Mouse (Mus musculus): ENCODE results near the gene Skp1a. TPM values are rescaled to one million over a fixed set of nuclear protein-coding genes. Genes with fewer than 3 reads are reported as not detected.
"Not testable (repeated sequence)": the region's sequence is repeated elsewhere in the genome, so short reads cannot be mapped to it uniquely, and the experiment has no call there.

The Skp1a gene
- 915 and 972 TPM in 2 replicates for polyA plus RNA-seq (2014; fragmentation: Nextera tagmentation; extraction: Ambion mirVana)

DNA sequence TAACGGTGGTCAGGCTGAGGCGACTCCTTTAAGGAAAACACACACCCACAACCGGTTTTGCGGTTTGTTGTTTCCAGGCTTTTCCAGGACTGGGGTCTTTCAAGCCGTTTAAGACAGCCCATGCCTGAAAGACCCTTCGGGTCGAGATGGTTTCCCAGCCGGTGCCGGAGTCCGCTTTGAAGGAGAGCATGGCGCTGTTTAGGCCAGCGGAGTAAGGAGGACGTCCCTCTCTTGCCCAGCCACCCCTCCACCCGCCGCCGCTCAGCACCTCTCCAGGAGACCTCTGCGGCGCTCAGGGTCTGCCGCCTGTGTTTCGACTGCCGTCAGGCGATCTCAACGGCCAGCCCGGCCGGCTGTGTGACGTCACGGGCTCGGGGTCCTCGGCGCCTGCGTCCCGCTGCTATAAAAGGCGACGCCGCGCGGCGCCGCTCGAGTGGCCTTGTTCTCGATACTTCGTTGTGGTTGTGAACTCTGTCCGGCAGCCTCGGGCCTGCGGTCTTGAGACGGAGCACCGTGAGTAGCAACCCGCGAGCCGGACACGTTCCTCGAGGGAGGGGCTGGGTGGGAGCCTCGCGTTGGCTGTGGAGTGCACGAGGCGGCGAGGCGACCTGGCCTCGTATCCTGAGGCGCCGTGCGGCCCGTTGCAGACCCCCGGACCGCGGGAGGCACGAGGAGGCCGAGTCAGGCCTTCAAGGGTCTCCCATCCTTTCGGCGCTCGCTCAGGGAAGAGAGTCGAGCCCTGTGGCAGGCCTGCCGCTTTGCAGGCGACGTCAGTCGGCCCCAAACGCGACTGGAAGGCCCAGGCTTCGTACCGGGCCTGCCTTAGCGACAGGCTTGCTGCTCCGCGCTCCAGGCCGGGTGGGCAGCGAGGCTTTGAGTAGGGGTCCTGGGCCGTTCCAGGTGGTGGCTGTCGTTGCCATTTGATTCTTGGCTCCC is at the start of gene Skp1a:
Gene Skp1a (plus strand): TSS at position 390 of the 936 bp plus-strand sequence.
- Histone ChIP-seq H3K4me1 (ENCODE audit: control insufficient read depth, insufficient read depth, low read length) (peaks cover 6% of the 10 kb centered on the region; the same call in 1 of the 2 replicates), H3K4me3 (ENCODE audit: low read depth, low read length) (peak within 1 kb of the TSS; percentile 99), H3K27ac (ENCODE audit: low read depth, low read length) (peak within 1 kb of the TSS; percentile 98), H3K4me2 (ENCODE audit: low read depth) (peak within 1 kb of the TSS; percentile 68), H3K9ac (ENCODE audit: low read length) (peak within 1 kb of the TSS; percentile 98), H3K36me3 (ENCODE audit: control insufficient read depth, insufficient read depth, low read length) (no peaks in the 10 kb centered on the region), H3K27me3 (ENCODE audit: control insufficient read depth, insufficient read depth, low read length) (no peaks in the 10 kb centered on the region), H3K9me3 (ENCODE audit: control insufficient read depth, low read length) (no peaks in the 10 kb centered on the region)
- peak; percentile 93 for ATAC-seq (ENCODE audit: insufficient read depth, low FRiP score, low TSS enrichment)
- WGBS: under 1% methylated on average over 80 of the region's 87 CpGs
- DNase-seq (ENCODE audit: low spot score): peak; percentile 91

DNA sequence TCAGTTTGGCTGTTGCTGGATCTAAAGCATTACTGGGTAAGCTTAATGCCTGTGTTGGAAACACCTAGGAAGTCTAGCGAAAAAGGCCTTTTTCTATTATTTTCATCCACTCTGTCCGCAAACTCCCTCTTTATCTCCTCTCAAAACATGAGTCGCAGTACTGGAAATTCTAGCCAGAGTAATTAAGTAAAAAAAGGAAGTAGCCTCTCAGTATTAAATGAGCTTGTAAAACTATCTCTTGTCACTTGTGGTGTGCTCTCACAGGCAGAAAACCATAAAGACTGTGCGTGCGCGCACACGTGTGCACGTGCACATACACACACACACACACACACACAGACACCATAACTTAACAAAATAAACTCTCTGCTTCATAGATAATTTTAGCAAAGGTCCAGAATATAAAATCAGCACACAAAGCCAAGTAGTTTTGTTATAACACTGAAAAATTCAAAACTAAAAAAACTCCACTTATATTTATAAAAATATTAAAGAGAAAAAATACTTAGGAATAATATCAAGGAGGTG is 35.2 kb upstream of the Skp1a start:
- H3K36me3 ChIP-seq (ENCODE audit: control insufficient read depth, insufficient read depth, low read length); H3K4me1 ChIP-seq (ENCODE audit: control insufficient read depth, insufficient read depth, low read length); H3K27me3 ChIP-seq (ENCODE audit: control insufficient read depth, insufficient read depth, low read length); H3K27ac ChIP-seq (ENCODE audit: low read depth, low read length); DNase-seq (ENCODE audit: low spot score); H3K9ac ChIP-seq (ENCODE audit: low read length); H3K4me2 ChIP-seq (ENCODE audit: low read depth); H3K4me3 ChIP-seq (ENCODE audit: low read depth, low read length); ATAC-seq (ENCODE audit: insufficient read depth, low FRiP score, low TSS enrichment); H3K9me3 ChIP-seq (ENCODE audit: control insufficient read depth, low read length): not testable (repeated sequence)
- 94% methylated on average over 8 of the region's 8 CpGs for WGBS

DNA sequence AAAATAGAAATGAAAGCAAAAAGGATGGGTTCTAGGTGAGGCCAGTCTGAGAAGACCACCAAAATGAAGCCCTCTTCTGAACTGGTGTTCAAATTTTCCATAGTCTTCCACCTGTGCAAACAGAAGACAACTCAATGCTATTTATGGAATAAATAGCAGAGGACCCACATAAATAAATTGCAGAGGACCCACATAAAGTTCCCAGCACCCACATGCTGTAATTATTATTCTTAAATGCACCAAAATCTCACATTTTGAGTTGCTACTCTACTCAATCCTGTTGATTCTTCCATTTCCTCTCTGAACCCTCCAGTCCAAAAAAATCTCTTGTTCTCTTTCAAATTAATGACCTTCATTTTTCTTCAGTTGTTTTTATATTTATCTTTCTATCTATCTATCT is 17.9 kb upstream of the Skp1a start, which contains the start of gene Olfr1371:
Gene Olfr1371 (minus strand): TSS at position 101 of the 400 bp plus-strand sequence.
- Histone ChIP-seq H3K9me3 (ENCODE audit: control insufficient read depth, low read length) (no peaks in the 10 kb centered on the region), H3K4me1 (ENCODE audit: control insufficient read depth, insufficient read depth, low read length) (no peaks in the 10 kb centered on the region), H3K27me3 (ENCODE audit: control insufficient read depth, insufficient read depth, low read length) (no peaks in the 10 kb centered on the region), H3K27ac (ENCODE audit: low read depth, low read length) (no peak within 1 kb of the TSS), H3K36me3 (ENCODE audit: control insufficient read depth, insufficient read depth, low read length) (no peaks in the 10 kb centered on the region), H3K4me2 (ENCODE audit: low read depth) (no peak within 1 kb of the TSS), H3K9ac (ENCODE audit: low read length) (no peak within 1 kb of the TSS), H3K4me3 (ENCODE audit: low read depth, low read length) (no peak within 1 kb of the TSS)
- no peak for DNase-seq (ENCODE audit: low spot score)
- no peak for ATAC-seq (ENCODE audit: insufficient read depth, low FRiP score, low TSS enrichment)

DNA sequence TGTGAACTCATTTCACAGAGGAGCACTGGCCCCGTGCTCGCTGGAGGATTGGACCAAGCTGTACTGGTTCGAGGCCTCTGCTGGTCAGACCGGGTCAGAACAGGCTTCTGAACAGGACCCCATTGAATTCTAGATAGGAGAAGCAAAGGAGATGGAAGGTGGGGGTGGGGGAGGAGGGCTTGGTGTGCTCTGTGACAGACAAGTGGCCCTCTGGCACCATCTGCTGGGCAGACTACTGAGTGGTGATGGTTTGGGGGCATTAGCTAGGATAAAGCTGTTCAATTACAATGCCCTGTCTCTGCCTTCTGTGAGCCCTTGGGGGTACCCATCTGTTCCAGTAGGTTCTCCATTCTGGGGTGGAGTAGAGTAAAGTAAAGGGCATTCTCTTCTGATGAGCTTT is 11.5 kb upstream of the Skp1a start:
- Histone ChIP-seq H3K36me3 (ENCODE audit: control insufficient read depth, insufficient read depth, low read length) (no peaks in the 10 kb centered on the region), H3K4me1 (ENCODE audit: control insufficient read depth, insufficient read depth, low read length) (no peaks in the 10 kb centered on the region), H3K4me3 (ENCODE audit: low read depth, low read length) (no peak overlapping the region), H3K9ac (ENCODE audit: low read length) (no peak overlapping the region), H3K4me2 (ENCODE audit: low read depth) (no peak overlapping the region), H3K9me3 (ENCODE audit: control insufficient read depth, low read length) (no peaks in the 10 kb centered on the region), H3K27ac (ENCODE audit: low read depth, low read length) (no peak overlapping the region), H3K27me3 (ENCODE audit: control insufficient read depth, insufficient read depth, low read length) (no peaks in the 10 kb centered on the region)
- DNase-seq (ENCODE audit: low spot score) (peak; percentile 81), ATAC-seq (ENCODE audit: insufficient read depth, low FRiP score, low TSS enrichment) (peak; percentile 55; the same call in 1 of the 2 replicates)
- WGBS: 7% methylated on average over 4 of the region's 4 CpGs

DNA sequence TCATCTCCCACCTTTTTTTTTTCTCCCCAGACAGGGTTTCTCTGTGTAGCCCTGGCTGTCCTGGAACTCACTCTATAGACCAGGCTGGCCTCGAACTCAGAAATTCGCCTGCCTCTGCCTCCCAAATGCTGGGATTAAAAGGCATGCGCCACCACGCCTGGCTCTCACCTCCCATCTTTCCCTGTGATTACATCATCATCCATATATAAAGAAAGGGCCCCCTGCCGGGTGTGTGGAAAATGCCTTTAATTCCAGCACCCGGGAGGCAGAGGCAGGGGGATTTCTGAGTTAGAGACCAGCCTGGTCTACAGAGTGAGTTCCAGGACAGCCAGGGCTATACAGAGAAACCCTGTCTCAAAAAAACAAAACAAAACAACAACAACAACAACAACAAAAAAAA is 9.9 kb upstream of the Skp1a start:
- DNase-seq (ENCODE audit: low spot score); H3K4me2 ChIP-seq (ENCODE audit: low read depth); H3K27ac ChIP-seq (ENCODE audit: low read depth, low read length); H3K4me3 ChIP-seq (ENCODE audit: low read depth, low read length); H3K9me3 ChIP-seq (ENCODE audit: control insufficient read depth, low read length); H3K9ac ChIP-seq (ENCODE audit: low read length); ATAC-seq (ENCODE audit: insufficient read depth, low FRiP score, low TSS enrichment); H3K27me3 ChIP-seq (ENCODE audit: control insufficient read depth, insufficient read depth, low read length); H3K36me3 ChIP-seq (ENCODE audit: control insufficient read depth, insufficient read depth, low read length); H3K4me1 ChIP-seq (ENCODE audit: control insufficient read depth, insufficient read depth, low read length): not testable (repeated sequence)
- 92% methylated on average over 6 of the region's 6 CpGs for WGBS

DNA sequence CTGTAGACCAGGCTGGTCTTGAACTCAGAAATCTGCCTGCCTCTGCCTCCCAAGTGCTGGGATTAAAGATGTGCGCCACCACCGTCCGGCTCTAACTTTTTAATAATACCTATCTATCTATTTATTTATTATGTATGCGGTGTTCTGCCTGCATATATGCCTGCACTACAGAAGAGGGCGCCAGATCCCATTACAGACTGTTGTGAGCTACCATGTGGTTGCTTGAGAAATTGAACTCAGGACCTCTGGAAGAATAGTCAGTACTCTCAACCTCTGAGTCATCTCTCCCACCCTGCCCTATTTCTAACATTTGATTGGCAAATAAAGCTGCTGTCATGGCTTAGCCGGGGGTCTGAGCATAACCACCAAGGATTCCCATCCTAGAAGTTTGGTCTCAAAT is 8.9 kb upstream of the Skp1a start:
- H3K4me2 ChIP-seq (ENCODE audit: low read depth): no peak overlapping the region
- no peak overlapping the region for H3K9ac ChIP-seq (ENCODE audit: low read length)
- 77% methylated on average over 6 of the region's 6 CpGs for WGBS
- no peaks in the 10 kb centered on the region for H3K9me3 ChIP-seq (ENCODE audit: control insufficient read depth, low read length)
- no peaks in the 10 kb centered on the region for H3K27me3 ChIP-seq (ENCODE audit: control insufficient read depth, insufficient read depth, low read length)
- no peaks in the 10 kb centered on the region for H3K4me1 ChIP-seq (ENCODE audit: control insufficient read depth, insufficient read depth, low read length)
- H3K27ac ChIP-seq (ENCODE audit: low read depth, low read length): no peak overlapping the region
- no peak for ATAC-seq (ENCODE audit: insufficient read depth, low FRiP score, low TSS enrichment)
- no peak overlapping the region for H3K4me3 ChIP-seq (ENCODE audit: low read depth, low read length)
- no peak for DNase-seq (ENCODE audit: low spot score)
- H3K36me3 ChIP-seq (ENCODE audit: control insufficient read depth, insufficient read depth, low read length): no peaks in the 10 kb centered on the region

DNA sequence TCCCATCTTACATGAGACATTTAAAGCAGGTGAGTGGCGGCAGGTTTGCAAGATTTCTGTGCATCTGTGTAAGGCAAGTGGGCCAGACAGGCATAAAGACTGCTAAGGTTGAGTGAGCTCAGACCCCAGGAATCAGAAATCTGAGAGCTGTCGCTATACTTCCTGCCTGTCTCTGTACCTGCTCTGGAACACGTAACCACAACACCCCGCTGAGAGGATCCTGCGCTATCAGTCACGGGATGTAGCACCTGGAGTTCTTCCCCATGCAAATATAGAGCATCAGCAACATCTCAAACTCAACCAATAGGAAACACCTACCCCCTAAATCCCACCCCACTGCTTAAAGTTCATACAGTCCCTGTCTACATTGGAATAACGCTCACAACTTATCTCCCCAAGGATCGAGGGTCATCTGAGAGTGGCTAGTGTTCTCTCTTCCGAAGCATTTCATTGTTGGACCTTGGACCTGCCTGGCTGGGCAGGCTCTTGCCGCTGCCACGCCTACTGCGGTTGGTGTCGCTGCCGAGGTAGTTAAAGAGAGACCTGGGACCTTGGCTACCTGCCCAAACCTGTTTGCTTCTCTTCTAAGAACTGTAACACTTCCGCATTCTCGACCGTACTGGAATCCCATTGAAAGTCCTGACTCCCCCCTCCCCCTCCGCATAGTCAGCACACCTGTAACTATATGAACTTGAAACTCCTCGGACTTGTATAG is 7.7 kb upstream of the Skp1a start:
- no peak overlapping the region for H3K4me2 ChIP-seq (ENCODE audit: low read depth)
- DNase-seq (ENCODE audit: low spot score): no peak
- H3K27ac ChIP-seq (ENCODE audit: low read depth, low read length): no peak overlapping the region
- no peaks in the 10 kb centered on the region for H3K9me3 ChIP-seq (ENCODE audit: control insufficient read depth, low read length)
- H3K9ac ChIP-seq (ENCODE audit: low read length): no peak overlapping the region
- no peaks in the 10 kb centered on the region for H3K4me1 ChIP-seq (ENCODE audit: control insufficient read depth, insufficient read depth, low read length)
- H3K27me3 ChIP-seq (ENCODE audit: control insufficient read depth, insufficient read depth, low read length): no peaks in the 10 kb centered on the region
- WGBS: 18% methylated on average over 19 of the region's 19 CpGs
- ATAC-seq (ENCODE audit: insufficient read depth, low FRiP score, low TSS enrichment): no peak
- no peaks in the 10 kb centered on the region for H3K36me3 ChIP-seq (ENCODE audit: control insufficient read depth, insufficient read depth, low read length)
- H3K4me3 ChIP-seq (ENCODE audit: low read depth, low read length): no peak overlapping the region

DNA sequence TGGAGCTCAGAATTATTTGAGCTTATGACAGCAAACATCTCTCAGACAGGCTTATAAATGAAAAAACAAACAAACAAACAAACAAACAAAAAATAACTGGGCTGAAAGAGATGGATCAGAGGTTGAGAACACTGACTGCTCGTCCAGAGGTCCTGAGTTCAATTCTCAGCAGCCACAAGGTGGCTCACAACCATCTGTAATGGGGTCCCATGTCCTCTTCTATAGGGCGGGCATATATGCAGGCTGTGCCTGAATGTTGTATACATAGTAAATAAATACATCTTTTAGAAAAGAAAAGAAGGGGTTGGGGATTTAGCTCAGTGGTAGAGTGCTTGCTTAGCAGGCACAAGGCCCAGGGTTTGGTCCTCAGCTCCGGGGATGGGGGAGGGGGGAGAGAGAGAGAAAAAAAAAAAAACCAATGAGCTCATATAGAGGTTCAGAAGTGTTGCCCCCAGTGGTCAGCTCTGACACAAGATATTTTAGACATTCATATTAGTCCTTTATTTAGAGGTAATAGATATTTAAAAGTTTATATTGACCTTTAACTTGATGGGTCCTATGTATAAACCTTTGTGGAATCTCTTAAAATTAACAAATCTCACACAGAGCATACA is 5.7 kb upstream of the Skp1a start:
- Histone ChIP-seq H3K27me3 (ENCODE audit: control insufficient read depth, insufficient read depth, low read length) (no peaks in the 10 kb centered on the region), H3K4me3 (ENCODE audit: low read depth, low read length) (no peak overlapping the region), H3K9me3 (ENCODE audit: control insufficient read depth, low read length) (no peaks in the 10 kb centered on the region), H3K4me1 (ENCODE audit: control insufficient read depth, insufficient read depth, low read length) (no peaks in the 10 kb centered on the region; the same call in 1 of the 2 replicates), H3K4me2 (ENCODE audit: low read depth) (no peak overlapping the region), H3K36me3 (ENCODE audit: control insufficient read depth, insufficient read depth, low read length) (no peaks in the 10 kb centered on the region), H3K27ac (ENCODE audit: low read depth, low read length) (no peak overlapping the region), H3K9ac (ENCODE audit: low read length) (no peak overlapping the region)
- DNase-seq (ENCODE audit: low spot score) (no peak), ATAC-seq (ENCODE audit: insufficient read depth, low FRiP score, low TSS enrichment) (no peak)
- WGBS: 75% methylated on average over 3 of the region's 3 CpGs
